ENCODE assay signal across 8 mouse cellular contexts in the genomic region with DNA sequence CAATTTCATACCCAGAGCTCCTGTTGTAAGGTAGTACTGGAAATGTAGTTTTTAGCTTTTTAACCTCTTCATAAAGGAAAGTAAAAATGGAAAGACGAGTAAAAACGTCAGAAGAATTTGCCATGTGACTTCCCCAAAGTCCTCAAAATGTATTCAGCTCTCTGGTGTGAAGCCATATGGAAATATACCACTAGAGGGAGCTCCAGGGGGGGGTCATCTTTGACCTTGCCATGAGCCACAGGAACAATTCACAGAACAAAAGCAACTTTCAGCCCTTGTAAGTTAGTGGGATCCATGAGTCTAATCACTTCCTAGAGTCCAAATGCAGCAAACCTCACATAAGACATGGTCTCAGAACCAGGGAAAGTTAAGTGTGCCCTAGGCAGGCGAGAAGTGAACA.
A peak's percentile ranks its signal among the peaks of the same experiment; 100 is the strongest.
DNase-seq lines count a peak whose midpoint lies in the region; ATAC-seq and TF ChIP-seq lines count a peak whose summit lies in the region.

No protein-coding gene starts in this region.

- H3K9ac ChIP-seq in kidney, embryonic 14.5 days (ENCODE audit: low read depth, low read length): no peak overlapping the region
- no peak overlapping the region for H3K9ac ChIP-seq in forebrain, embryonic 16.5 days (replicated peaks; ENCODE audit: low read depth, low read length)

- no peaks in the 10 kb centered on the region for H3K27me3 ChIP-seq in kidney, adult 2 months (replicated peaks; ENCODE audit: control insufficient read depth, insufficient read depth, low read length)
- H3K27me3 ChIP-seq in kidney, embryonic 14.5 days (ENCODE audit: control insufficient read depth, insufficient read depth, low read length): no peaks in the 10 kb centered on the region
- H3K27me3 ChIP-seq in E14TG2a.4 (ENCODE audit: insufficient read depth, low read length): no peaks in the 10 kb centered on the region
- no peaks in the 10 kb centered on the region for H3K27me3 ChIP-seq in forebrain, embryonic 16.5 days (replicated peaks; ENCODE audit: control insufficient read depth, insufficient read depth, low read length)

- H3K36me3 ChIP-seq in kidney, adult 2 months (ENCODE audit: control insufficient read depth, insufficient read depth, low read length): no peaks in the 10 kb centered on the region
- H3K36me3 ChIP-seq in kidney, embryonic 14.5 days (ENCODE audit: control insufficient read depth, insufficient read depth, low read length): no peaks in the 10 kb centered on the region
- H3K36me3 ChIP-seq in E14TG2a.4 (ENCODE audit: insufficient read depth, low read length): no peaks in the 10 kb centered on the region
- no peaks in the 10 kb centered on the region for H3K36me3 ChIP-seq in forebrain, embryonic 16.5 days (ENCODE audit: control insufficient read depth, insufficient read depth)

- H3K4me1 ChIP-seq in kidney, adult 2 months (ENCODE audit: control insufficient read depth, insufficient read depth, low read length): no peaks in the 10 kb centered on the region
- H3K4me1 ChIP-seq in kidney, embryonic 14.5 days (ENCODE audit: control insufficient read depth, insufficient read depth, low read length): no peaks in the 10 kb centered on the region
- H3K4me1 ChIP-seq in E14TG2a.4 (replicated peaks; ENCODE audit: low read depth, low read length): no peaks in the 10 kb centered on the region
- H3K4me1 ChIP-seq in forebrain, embryonic 16.5 days (replicated peaks; ENCODE audit: control insufficient read depth, insufficient read depth, low read length): 0 out of 2 replicates have a peak, but pooled peaks cover 5% of the 10 kb centered on the region

- H3K9me3 ChIP-seq in kidney, embryonic 14.5 days (ENCODE audit: control insufficient read depth, low read length): no peaks in the 10 kb centered on the region; the same call in 1 of the 2 replicates
- H3K9me3 ChIP-seq in E14TG2a.4 (ENCODE audit: low read length): peaks cover 15% of the 10 kb centered on the region; the same call in 1 of the 2 replicates
- no peaks in the 10 kb centered on the region for H3K9me3 ChIP-seq in forebrain, embryonic 16.5 days (ENCODE audit: control insufficient read depth, low read length)

- DNase-seq in kidney, adult 2 months: peak; percentile 17
- DNase-seq in brain, adult 2 months (ENCODE audit: low read depth, low spot score): peak; percentile 46
- peak; percentile 39 for DNase-seq in heart, postnatal 4 days
- no peak for DNase-seq in spleen, postnatal 36 days (ENCODE audit: low spot score in 2 of 2)
- no peak for DNase-seq in right cerebral cortex, adult 18-20 months

- H3K27ac ChIP-seq in kidney, adult 2 months (ENCODE audit: insufficient read depth, low read depth, low read length): no peak overlapping the region
- H3K27ac ChIP-seq in kidney, embryonic 14.5 days (ENCODE audit: low read depth, low read length): no peak overlapping the region
- no peak overlapping the region for H3K27ac ChIP-seq in forebrain, embryonic 16.5 days (ENCODE audit: low read length)

- peak; percentile 20; the same call in 1 of the 2 replicates for TF ChIP-seq CTCF in kidney, adult 2 months (conservative IDR thresholded peaks at IDR 0.05; ENCODE audit: insufficient read depth, insufficient read length, low read depth, low read length)
- TF ChIP-seq CTCF in E14TG2a.4 (conservative IDR thresholded peaks at IDR 0.05; ENCODE audit: low read length): peak; percentile 65

- H3K4me3 ChIP-seq in kidney, adult 2 months (ENCODE audit: insufficient read depth, low read depth, low read length): no peak overlapping the region
- H3K4me3 ChIP-seq in kidney, embryonic 14.5 days (ENCODE audit: low read length): no peak overlapping the region
- H3K4me3 ChIP-seq in E14TG2a.4 (replicated peaks; ENCODE audit: low read length): no peak overlapping the region
- no peak overlapping the region for H3K4me3 ChIP-seq in forebrain, embryonic 16.5 days (replicated peaks; ENCODE audit: low read length)

- no peak for ATAC-seq in kidney, embryonic 14.5 days (ENCODE audit: low FRiP score, low TSS enrichment)
- no peak for ATAC-seq in forebrain, embryonic 16.5 days

- no peak for TF ChIP-seq POLR2A in kidney, adult 2 months (IDR thresholded peaks at IDR 0.05; ENCODE audit: low read depth, low read length)

- H3K4me2 ChIP-seq in kidney, embryonic 14.5 days (replicated peaks; ENCODE audit: low read depth, low read length): no peak overlapping the region
- no peak overlapping the region for H3K4me2 ChIP-seq in forebrain, embryonic 16.5 days (ENCODE audit: low read length)

- 61% methylated on average over 3 of the region's 3 CpGs for WGBS in kidney, adult 2 months
- WGBS in kidney, embryonic 14.5 days: 64% methylated on average over 3 of the region's 3 CpGs
- 62% methylated on average over 3 of the region's 3 CpGs for WGBS in forebrain, embryonic 16.5 days

Comparison
In these comparisons a context has a peak if more than half of its experiments do, and no peak if none do; other contexts are left out.
1. DNase-seq: peak in kidney, adult 2 months (single experiment), brain, adult 2 months (single experiment) and heart, postnatal 4 days (single experiment); none in spleen, postnatal 36 days (0 of 2) and right cerebral cortex, adult 18-20 months (single experiment).